Mouse (Mus musculus) cerebellum, adult 2 months (tissue): Measurements from ENCODE around the gene Trpm8.

Source experiments
- CTCF ChIP-seq: fragments of 200-500 bp; IDR thresholded peaks from 2 replicates; pipeline ENCODE4 v1.5.1; 2011; ENCODE audit warnings: low read depth, mild to moderate bottlenecking, control low read depth, low read length, moderate library complexity, borderline replicate concordance; ENCODE audit not compliant: insufficient read depth
- POLR2A ChIP-seq: fragments of 200-500 bp; IDR thresholded peaks from 2 replicates; pipeline ENCODE4 v1.6.1; 2011; ENCODE audit warnings: low read length, control low read depth, borderline replicate concordance; ENCODE audit not compliant: insufficient read depth

DNA sequence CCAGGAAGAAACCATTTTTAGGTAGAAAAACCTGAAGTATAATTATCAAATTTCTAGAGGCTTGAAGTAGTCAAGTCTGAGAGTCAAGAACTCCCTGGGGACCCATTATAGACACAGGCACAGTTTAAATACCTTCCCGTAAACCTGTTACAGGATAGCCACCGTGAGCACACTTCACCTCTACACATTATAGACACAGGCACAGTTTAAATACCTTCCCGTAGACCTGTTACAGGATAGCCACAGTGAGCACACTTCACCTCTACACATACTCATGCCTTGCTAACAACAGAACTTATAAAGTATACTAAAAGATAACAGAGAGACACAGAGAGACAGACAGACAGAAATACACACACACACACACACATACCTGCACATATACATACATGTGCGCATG lies 153.8 kb downstream of the Trpm8 start:
- TF ChIP-seq CTCF (no peak), POLR2A (no peak)
